Mouse (Mus musculus): ENCODE data around the gene Taf6l.
A peak's percentile ranks its signal among the peaks of the same experiment; 100 is the strongest.

The Taf6l gene

GRCm38 (mm10) chr19:8789171-8789570, 3.0 kb upstream of the Taf6l start:
- no peak for DNase-seq

GRCm38 (mm10) chr19:8788521-8788920, 2.3 kb upstream of the Taf6l start:
- DNase-seq = no peak

GRCm38 (mm10) chr19:8774951-8775421, 11.2 kb downstream of the Taf6l start:
- DNase-seq = peak; percentile 37

- DNase-seq = peak; percentile 97
Measured at GRCm38 (mm10) chr19:8774086-8774835, 12.0 kb downstream of the Taf6l start, which contains the start of gene Tmem179b. Gene Tmem179b, minus strand, starts transcription at chr19:8774467.

- DNase-seq = no peak
Measured at GRCm38 (mm10) chr19:8773409-8773808, 12.8 kb downstream of the Taf6l start.

GRCm38 (mm10) chr19:8772996-8773395, 13.2 kb downstream of the Taf6l start:
- no peak for DNase-seq

GRCm38 (mm10) chr19:8770567-8771270, 15.5 kb downstream of the Taf6l start, which contains the start of gene Tmem223:
Gene Tmem223, plus strand, starts transcription at chr19:8770996.
- peak; percentile 85 for DNase-seq

- no peak for DNase-seq
Measured at GRCm38 (mm10) chr19:8765562-8765961, 20.7 kb downstream of the Taf6l start.

- no peak for DNase-seq
Measured at GRCm38 (mm10) chr19:8763276-8763675, 22.9 kb downstream of the Taf6l start.

- no peak for DNase-seq
Measured at GRCm38 (mm10) chr19:8760757-8761156, 25.5 kb downstream of the Taf6l start.

- no peak for DNase-seq
Measured at GRCm38 (mm10) chr19:8758899-8759298, 27.3 kb downstream of the Taf6l start.

- DNase-seq = no peak
Measured at GRCm38 (mm10) chr19:8757471-8757998, 28.7 kb downstream of the Taf6l start.

GRCm38 (mm10) chr19:8756635-8757387, 29.4 kb downstream of the Taf6l start, which contains the start of gene Nxf1:
Gene Nxf1, plus strand, starts transcription at chr19:8757073.
- peak; percentile 92 for DNase-seq

- DNase-seq = no peak
Measured at GRCm38 (mm10) chr19:8755652-8756051, 30.6 kb downstream of the Taf6l start.

GRCm38 (mm10) chr19:8747368-8747767, 38.8 kb downstream of the Taf6l start:
- DNase-seq = no peak

GRCm38 (mm10) chr19:8745382-8745781, 40.8 kb downstream of the Taf6l start:
- no peak for DNase-seq

GRCm38 (mm10) chr19:8742176-8742575, 44.0 kb downstream of the Taf6l start:
- no peak for DNase-seq

GRCm38 (mm10) chr19:8741243-8741869, 44.9 kb downstream of the Taf6l start, which contains the start of gene Stx5a:
Gene Stx5a, plus strand, starts transcription at chr19:8741413.
- DNase-seq = peak; percentile 98

- DNase-seq = no peak
Measured at GRCm38 (mm10) chr19:8740603-8741002, 45.6 kb downstream of the Taf6l start, which contains the start of gene 1700092M07Rik. Gene 1700092M07Rik, plus strand, starts transcription at chr19:8740718.

GRCm38 (mm10) chr19:8739646-8740045, 46.6 kb downstream of the Taf6l start:
- DNase-seq = no peak

- no peak for DNase-seq
Measured at GRCm38 (mm10) chr19:8738911-8739310, 47.3 kb downstream of the Taf6l start.

GRCm38 (mm10) chr19:8736160-8736467, 50.1 kb downstream of the Taf6l start:
- DNase-seq = no peak
